Mouse (Mus musculus) CD8-positive naive resting alpha-beta T cell, adult 2 months (primary cell): ENCODE data around the gene Rpa1.
"Not testable (repeated sequence)": the region's sequence is repeated elsewhere in the genome, so short reads cannot be mapped to it uniquely, and the experiment has no call there.

Source experiments
- DNase-seq, 2 experiments: peaks; one replicate each; pipeline ENCODE4 v3.0.0; 2022; ENCODE audit warnings: low read depth in 2 of 2, low spot score in 2 of 2

Gene Rpa1

GRCm38 (mm10) chr11:75323326-75323737 is 24.8 kb downstream of the Rpa1 start:
- DNase-seq, result peak in 1 of 2 experiments; percentile 34

GRCm38 (mm10) chr11:75319246-75319645 is 28.9 kb downstream of the Rpa1 start:
- DNase-seq, result no peak

GRCm38 (mm10) chr11:75318351-75319221 is 29.5 kb downstream of the Rpa1 start:
- DNase-seq, result peak; percentile 56 to 58

- no peak for DNase-seq
Observed at GRCm38 (mm10) chr11:75313834-75314233, 34.3 kb downstream of the Rpa1 start.

GRCm38 (mm10) chr11:75311751-75312150 is 36.4 kb downstream of the Rpa1 start:
- DNase-seq, result no peak

- no peak for DNase-seq
Observed at GRCm38 (mm10) chr11:75310813-75311212, 37.3 kb downstream of the Rpa1 start.

GRCm38 (mm10) chr11:75308650-75309049 is 39.5 kb downstream of the Rpa1 start:
- DNase-seq, result no peak

- DNase-seq, result no peak
Observed at GRCm38 (mm10) chr11:75304797-75305196, 43.3 kb downstream of the Rpa1 start.

GRCm38 (mm10) chr11:75300954-75301353 is 47.2 kb downstream of the Rpa1 start:
- DNase-seq, result no peak

GRCm38 (mm10) chr11:75299786-75300185 is 48.3 kb downstream of the Rpa1 start:
- no peak for DNase-seq

- DNase-seq, result no peak
Observed at GRCm38 (mm10) chr11:75298491-75298890, 49.6 kb downstream of the Rpa1 start.

GRCm38 (mm10) chr11:75297631-75298030 is 50.5 kb downstream of the Rpa1 start:
- DNase-seq, result no peak

GRCm38 (mm10) chr11:75296406-75297005 is 51.6 kb downstream of the Rpa1 start:
- no peak for DNase-seq

GRCm38 (mm10) chr11:75295534-75295933 is 52.6 kb downstream of the Rpa1 start:
- not testable (repeated sequence) for DNase-seq

GRCm38 (mm10) chr11:75294862-75295261 is 53.3 kb downstream of the Rpa1 start:
- no peak for DNase-seq

GRCm38 (mm10) chr11:75293852-75294361 is 54.2 kb downstream of the Rpa1 start:
- DNase-seq, result no peak

GRCm38 (mm10) chr11:75292281-75292680 is 55.8 kb downstream of the Rpa1 start:
- DNase-seq, result no peak

- DNase-seq, result no peak
Observed at GRCm38 (mm10) chr11:75291389-75292215, 56.5 kb downstream of the Rpa1 start.

GRCm38 (mm10) chr11:75290566-75291271 is 57.4 kb downstream of the Rpa1 start:
- DNase-seq, result peak; percentile 91 to 93

- no peak for DNase-seq
Observed at GRCm38 (mm10) chr11:75289120-75289519, 59.0 kb downstream of the Rpa1 start.

GRCm38 (mm10) chr11:75288517-75288916 is 59.6 kb downstream of the Rpa1 start:
- DNase-seq, result no peak
